8 mouse cellular contexts compared by ENCODE assay signal in genomic region chr1:37890025-37890652, GRCm38 (mm10). TPM values are rescaled to one million over a fixed set of nuclear protein-coding genes. Genes with fewer than 3 reads are reported as not detected.
A peak's percentile ranks its signal among the peaks of the same experiment; 100 is the strongest.
DNase-seq lines count a peak whose midpoint lies in the region; ATAC-seq lines count a peak whose summit lies in the region.

Mitd1 (minus strand) TSS chr1:37890411.
Mrpl30 (plus strand) TSS chr1:37890477.

- peak within 1 kb of the TSS; percentile 72 for H3K4me2 ChIP-seq in forebrain, embryonic 14.5 days (ENCODE audit: low read length)
- H3K4me2 ChIP-seq in neural tube, embryonic 15.5 days: peak within 1 kb of the TSS; percentile 78

- peak; percentile 95 for ATAC-seq in forebrain, embryonic 14.5 days
- ATAC-seq in neural tube, embryonic 15.5 days (ENCODE audit: low FRiP score): peak; percentile 92

- DNase-seq in ES-CJ7 (ENCODE audit: low read depth, low spot score): peak; percentile 96
- DNase-seq in cerebellum, adult 11 months: peak; percentile 89
- DNase-seq in forebrain, embryonic 14.5 days (ENCODE audit: low spot score): peak; percentile 94
- DNase-seq in heart, postnatal 14 days: peak; percentile 88 to 91
- DNase-seq in layer of hippocampus, adult 11-12 months (ENCODE audit: low spot score): peak; percentile 88
- peak; percentile 90 for DNase-seq in lung, adult 18-20 months
- peak; percentile 87 for DNase-seq in testis, postnatal 14 days (ENCODE audit: low spot score)

- peak within 1 kb of the TSS; percentile 67 for H3K4me3 ChIP-seq in forebrain, embryonic 14.5 days (ENCODE audit: low read depth, low read length)
- H3K4me3 ChIP-seq in neural tube, embryonic 15.5 days (replicated peaks): peak within 1 kb of the TSS; percentile 76

- no peak within 1 kb of the TSS; the same call in 1 of the 2 replicates for H3K27ac ChIP-seq in forebrain, embryonic 14.5 days (ENCODE audit: low read depth, low read length)
- H3K27ac ChIP-seq in neural tube, embryonic 15.5 days (replicated peaks): peak within 1 kb of the TSS; percentile 81

- H3K36me3 ChIP-seq in forebrain, embryonic 14.5 days (ENCODE audit: control insufficient read depth, insufficient read depth, low read length): peaks cover 18% of the 10 kb centered on the region
- peaks cover 13% of the 10 kb centered on the region for H3K36me3 ChIP-seq in neural tube, embryonic 15.5 days

- under 1% methylated on average over 41 of the region's 41 CpGs for WGBS in forebrain, embryonic 14.5 days
- WGBS in neural tube, embryonic 15.5 days: under 1% methylated on average over 41 of the region's 41 CpGs

- peak within 1 kb of the TSS; percentile 77 for H3K9ac ChIP-seq in forebrain, embryonic 14.5 days (ENCODE audit: low read length)
- peak within 1 kb of the TSS; percentile 62 for H3K9ac ChIP-seq in neural tube, embryonic 15.5 days (replicated peaks)

- no peaks in the 10 kb centered on the region for H3K27me3 ChIP-seq in forebrain, embryonic 14.5 days (replicated peaks; ENCODE audit: control insufficient read depth, insufficient read depth, low read length)
- no peaks in the 10 kb centered on the region for H3K27me3 ChIP-seq in neural tube, embryonic 15.5 days (replicated peaks)

- peaks cover 11% of the 10 kb centered on the region for H3K4me1 ChIP-seq in forebrain, embryonic 14.5 days (ENCODE audit: control insufficient read depth, insufficient read depth, low read length)
- H3K4me1 ChIP-seq in neural tube, embryonic 15.5 days: peaks cover 25% of the 10 kb centered on the region

- H3K9me3 ChIP-seq in forebrain, embryonic 14.5 days (replicated peaks; ENCODE audit: control insufficient read depth, low read length): no peaks in the 10 kb centered on the region
- no peaks in the 10 kb centered on the region for H3K9me3 ChIP-seq in neural tube, embryonic 15.5 days (replicated peaks)

- intact Hi-C loops in heart, postnatal 14 days (cut with DNase I): loop anchor here (5.0 kb wide), 1 partner anchor 242 kb away; no protein-coding TSS in a partner anchor

RNA-seq across cellular contexts. Expression of gene Mitd1, which starts in this region (rescaled TPM):
- 15.3 and 17.4 TPM in 2 replicates for polyA plus RNA-seq in forebrain, embryonic 14.5 days (2014; fragmentation: Nextera tagmentation; extraction: Ambion mirVana)
- 1 to 10 TPM; 5.0 to 5.6 TPM for total RNA-seq in heart, postnatal 14 days (2021)
- polyA plus RNA-seq in neural tube, embryonic 15.5 days (2015; fragmentation: Nextera tagmentation; extraction: Ambion mirVana): 15.3 and 22.1 TPM in 2 replicates

RNA-seq across cellular contexts. Expression of gene Mrpl30, which starts in this region (rescaled TPM):
- 256 and 324 TPM in 2 replicates for polyA plus RNA-seq in forebrain, embryonic 14.5 days (2014; fragmentation: Nextera tagmentation; extraction: Ambion mirVana)
- total RNA-seq in heart, postnatal 14 days (2021): 100 to 1,000 TPM; 311 to 329 TPM
- polyA plus RNA-seq in neural tube, embryonic 15.5 days (2015; fragmentation: Nextera tagmentation; extraction: Ambion mirVana): 244 and 277 TPM in 2 replicates
